Mouse (Mus musculus) CH12.LX (cell line): ENCODE measurements around the gene Plekha6.

Experiments used
- CTCF ChIP-seq, 2 experiments: IDR thresholded peaks in 1 of 2; conservative IDR thresholded peaks in 1 of 2; 2 replicates each; pipeline ENCODE4 v1.5.1; 2011 to 2012; ENCODE audit warnings: low read depth in 2 of 2, low read length in 2 of 2, improper control_type of control experiment in 1 of 2, inconsistent platforms in 1 of 2, mild to moderate bottlenecking in 1 of 2, moderate library complexity in 1 of 2
- KAT2A ChIP-seq: IDR thresholded peaks from 2 replicates; pipeline ENCODE4 v1.6.1; 2012; ENCODE audit warnings: low read length, improper control_type of control experiment, inconsistent platforms; ENCODE audit not compliant: insufficient replicate concordance
- MAZ ChIP-seq: IDR thresholded peaks from 2 replicates; pipeline ENCODE4 v1.6.1; 2012; ENCODE audit warnings: low read depth, mild to moderate bottlenecking, inconsistent platforms, low read length, improper control_type of control experiment, moderate library complexity
- NELFE ChIP-seq: IDR thresholded peaks from 2 replicates; pipeline ENCODE4 v1.6.1; 2011; ENCODE audit warnings: low read depth, low read length, improper control_type of control experiment
- PAX5 ChIP-seq: IDR thresholded peaks from 2 replicates; pipeline ENCODE4 v1.6.1; 2012; ENCODE audit warnings: low read length, inconsistent platforms, mixed read lengths
- POLR2A ChIP-seq: IDR thresholded peaks from 2 replicates; pipeline ENCODE4 v1.6.1; 2011; ENCODE audit warnings: low read depth, mild to moderate bottlenecking, improper control_type of control experiment, low read length
- UBTF ChIP-seq: IDR thresholded peaks from 2 replicates; pipeline ENCODE4 v1.6.1; 2012; ENCODE audit warnings: low read depth, mild to moderate bottlenecking, inconsistent platforms, low read length, improper control_type of control experiment, moderate library complexity
- USF1 ChIP-seq: IDR thresholded peaks from 2 replicates; pipeline ENCODE4 v1.6.1; 2014; ENCODE audit warnings: low read depth, mild to moderate bottlenecking, inconsistent platforms, low read length, improper control_type of control experiment
- USF2 ChIP-seq: conservative IDR thresholded peaks from 2 replicates; pipeline ENCODE4 v1.6.1; 2011; ENCODE audit warnings: low read depth, low read length, improper control_type of control experiment

GRCm38 (mm10) chr1:133278946-133279631 is 115.1 kb downstream of the Plekha6 start:
- TF ChIP-seq CTCF (conservative IDR thresholded peaks at IDR 0.05 in 1 of 2, IDR thresholded peaks at IDR 0.05 in 1 of 2; ENCODE audit: low read depth in 2 of 2, low read length in 2 of 2) = no peak
- no peak for TF ChIP-seq USF1
- no peak for TF ChIP-seq NELFE
- TF ChIP-seq POLR2A = no peak
- no peak for TF ChIP-seq PAX5
- no peak for TF ChIP-seq KAT2A
- no peak for TF ChIP-seq UBTF
- no peak for TF ChIP-seq MAZ
- TF ChIP-seq USF2 = no peak
